Mouse (Mus musculus) G1E (cell line): ENCODE results near the gene Ctcfl.

Experiments
- CTCF ChIP-seq: IDR thresholded peaks from 2 replicates; pipeline ENCODE4 v1.5.1; 2012; ENCODE audit warnings: low read depth, low read length, inconsistent platforms, mixed read lengths
- GATA1 ChIP-seq: IDR thresholded peaks from 2 replicates; pipeline ENCODE4 v1.6.1; 2012; ENCODE audit warnings: borderline replicate concordance, low read length, inconsistent platforms, mixed read lengths
- POLR2AphosphoS5 ChIP-seq: IDR thresholded peaks from 2 replicates; pipeline ENCODE4 v1.6.1; 2012; ENCODE audit warnings: low read depth, low read length, inconsistent platforms; ENCODE audit not compliant: insufficient replicate concordance

DNA sequence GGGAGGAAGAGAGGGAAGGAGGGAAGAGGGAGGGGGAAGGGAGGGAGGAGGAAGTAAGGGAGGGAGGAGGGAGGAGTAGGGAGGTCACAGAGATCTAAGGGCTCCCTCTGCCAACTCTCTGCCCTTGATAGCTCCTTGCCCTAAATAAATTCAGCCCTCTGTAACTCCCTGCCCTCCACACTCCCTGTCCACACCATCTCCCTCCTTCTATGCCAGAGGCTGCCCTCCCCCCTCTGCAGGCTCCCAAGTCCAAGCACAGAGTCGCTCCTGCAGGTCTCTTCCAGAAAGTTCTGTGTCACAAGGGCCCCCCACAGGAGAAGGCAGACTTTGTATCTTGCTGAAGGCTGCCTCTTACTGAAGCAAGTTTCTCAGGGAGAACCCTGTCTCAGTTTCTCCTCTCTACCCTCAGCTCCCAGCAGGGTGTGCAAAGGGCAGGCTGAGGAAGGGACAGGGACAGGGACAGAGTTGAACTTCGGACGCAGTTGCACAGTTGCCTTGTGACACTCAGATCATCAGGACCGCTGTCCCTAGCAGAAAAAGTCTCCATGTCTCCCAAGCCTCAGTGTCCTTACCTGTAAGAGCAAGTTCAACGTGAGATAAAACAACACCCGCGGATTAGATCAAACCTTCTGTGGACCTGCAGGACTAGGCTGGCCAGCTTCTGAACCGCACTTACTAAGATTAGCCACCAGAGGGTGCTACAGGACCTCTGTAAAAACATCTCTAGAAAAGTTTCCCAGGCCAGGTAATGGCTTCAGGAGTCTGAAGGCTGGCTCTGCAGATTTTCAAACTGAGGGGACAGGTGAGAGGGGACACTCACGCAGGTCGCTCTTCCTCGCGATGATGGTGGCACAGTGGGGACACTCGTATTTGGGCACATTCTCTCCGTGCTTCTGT is 12.2 kb downstream of the Ctcfl start:
- no peak for TF ChIP-seq CTCF
- no peak for TF ChIP-seq POLR2AphosphoS5
- no peak for TF ChIP-seq GATA1
